Mouse (Mus musculus) intestine, postnatal 0 days (tissue): ENCODE results near the gene Rasa2. TPM values are rescaled to one million over a fixed set of nuclear protein-coding genes. Genes with fewer than 3 reads are reported as not detected.

Experiments used
- ATAC-seq: fragments of 200-750 bp; cut with Nextera tagmentation; 2 replicates; pipeline ENCODE4 v1.8.0; 2017; ENCODE audit warnings: mild to moderate bottlenecking, moderate TSS enrichment, moderate library complexity
- H3K27ac ChIP-seq: fragments of 300-500 bp; sonication (generic); 2 replicates; pipeline ENCODE4 v1.5.1; 2014; ENCODE audit warnings: mild to moderate bottlenecking, low read depth, low read length, moderate library complexity
- H3K27me3 ChIP-seq: fragments of 300-500 bp; sonication (generic); replicated peaks from 2 replicates; pipeline ENCODE4 v1.6.1; 2014; ENCODE audit warnings: low read length, mixed read lengths; ENCODE audit not compliant: control insufficient read depth, insufficient read depth
- H3K36me3 ChIP-seq: fragments of 300-500 bp; sonication (generic); 2 replicates; pipeline ENCODE4 v1.6.1; 2014; ENCODE audit warnings: mild to moderate bottlenecking, moderate library complexity; ENCODE audit not compliant: control insufficient read depth, insufficient read depth
- H3K4me1 ChIP-seq: fragments of 300-500 bp; sonication (generic); replicated peaks from 2 replicates; pipeline ENCODE4 v1.6.1; 2014; ENCODE audit warnings: antibody characterized with exemption, low read length, mixed read lengths; ENCODE audit not compliant: control insufficient read depth, insufficient read depth
- H3K4me2 ChIP-seq: fragments of 300-500 bp; sonication (generic); replicated peaks from 2 replicates; pipeline ENCODE4 v1.6.1; 2014; ENCODE audit warnings: low read depth, mild to moderate bottlenecking, moderate library complexity
- H3K4me3 ChIP-seq: fragments of 300-500 bp; sonication (generic); 2 replicates; pipeline ENCODE4 v1.5.1; 2014; ENCODE audit warnings: low read depth, low read length
- H3K9ac ChIP-seq: fragments of 300-500 bp; sonication (generic); 2 replicates; pipeline ENCODE4 v1.6.1; 2014; ENCODE audit warnings: mild to moderate bottlenecking, low read depth, low read length
- H3K9me3 ChIP-seq: fragments of 300-500 bp; sonication (generic); 2 replicates; pipeline ENCODE4 v1.6.1; 2016; ENCODE audit warnings: mixed run types; ENCODE audit not compliant: control insufficient read depth
- CTCF ChIP-seq: sonication (generic); IDR thresholded peaks from 2 replicates; pipeline ENCODE4 v1.5.1; 2016; ENCODE audit warnings: low read depth, mild to moderate bottlenecking, control low read depth, antibody characterized with exemption, moderate library complexity
- WGBS: fragments of 180-500 bp; shearing (Covaris S2); extraction: QIAGEN DNeasy Blood & Tissue Kit; methylation state at CpG from one replicate; pipeline ENCODE4 v1.1.7; 2014; 5-methylcytosine and 5-hydroxymethylcytosine counted together
- polyA plus RNA-seq: library from polyadenylated mRNA; unstranded; fragments of >200 nt; fragmentation: Nextera tagmentation; extraction: Ambion mirVana; gene quantifications from 2 replicates; pipeline ENCODE4 v1.2.1, GENCODE M21; 2015

Gene Rasa2
- polyA plus RNA-seq, 1 experiment from 2014 or later = 16.2 TPM

DNA sequence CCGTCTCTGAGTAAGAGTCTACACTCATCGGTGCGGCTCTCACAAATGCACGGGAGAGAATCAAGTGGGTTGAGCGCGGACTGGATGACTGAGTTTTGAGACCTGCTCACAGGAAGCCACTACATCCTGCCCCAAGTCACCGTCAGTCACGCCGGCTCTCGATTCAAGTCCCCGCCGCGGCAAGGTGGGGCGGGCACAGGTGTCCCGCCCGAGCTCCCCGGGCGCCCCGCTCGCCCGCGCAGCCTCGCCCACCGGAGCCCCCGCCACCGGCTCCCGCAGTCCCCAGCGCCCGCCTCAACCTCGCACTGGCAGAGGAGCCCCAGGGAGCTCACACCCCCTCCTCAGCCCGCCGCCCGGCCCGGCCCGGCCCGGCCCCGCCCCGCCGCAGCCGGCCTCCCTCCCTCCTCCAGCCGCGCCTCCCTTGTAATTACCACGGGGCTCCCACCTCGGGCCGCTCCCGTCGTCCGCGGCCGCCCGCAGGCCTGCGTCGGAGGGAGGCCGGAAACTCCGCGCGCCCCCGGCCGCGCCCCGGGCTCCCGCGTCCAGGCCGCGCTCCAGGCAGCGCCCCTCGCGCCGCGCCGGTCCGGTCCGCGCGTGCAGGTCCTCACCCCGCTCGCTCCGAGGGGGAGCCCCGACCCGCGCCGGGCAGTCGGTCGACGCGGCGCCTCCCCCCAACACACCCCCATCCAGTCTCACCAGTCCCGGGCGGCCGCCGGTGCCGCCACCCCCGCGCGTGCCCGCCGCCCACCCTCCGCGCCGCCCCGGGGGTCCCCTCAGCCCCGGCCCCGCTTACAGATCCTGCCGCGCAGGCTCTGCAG is 637 bp downstream of the Rasa2 start:
- ATAC-seq = peak; percentile 79
- no peak for TF ChIP-seq CTCF
- no peaks in the 10 kb centered on the region for H3K36me3 ChIP-seq

GRCm38 (mm10) chr9:96629151-96629550 is 2.3 kb downstream of the Rasa2 start:
- Histone ChIP-seq H3K4me1 (0 out of 2 replicates have a peak, but pooled peaks cover 3% of the 10 kb centered on the region), H3K4me3 (no peak overlapping the region), H3K9me3 (no peaks in the 10 kb centered on the region), H3K4me2 (no peak overlapping the region), H3K27me3 (no peaks in the 10 kb centered on the region), H3K27ac (no peak overlapping the region), H3K9ac (no peak overlapping the region), H3K36me3 (no peaks in the 10 kb centered on the region)
- TF ChIP-seq CTCF = no peak
- ATAC-seq = no peak
- whole genome bisulfite sequencing = 58% methylated on average over 4 of the region's 4 CpGs

More for the DNA sequence above, 637 bp downstream of the Rasa2 start:
- Histone ChIP-seq H3K4me3 (peak overlapping the region; percentile 93), H3K9me3 (no peaks in the 10 kb centered on the region), H3K4me1 (0 out of 2 replicates have a peak, but pooled peaks cover 3% of the 10 kb centered on the region), H3K27me3 (no peaks in the 10 kb centered on the region), H3K27ac (peak overlapping the region; percentile 99), H3K4me2 (peak overlapping the region; percentile 89), H3K9ac (peak overlapping the region; percentile 99)
- WGBS = under 1% methylated on average over 51 of the region's 105 CpGs

- H3K36me3 ChIP-seq = no peaks in the 10 kb centered on the region; the same call in 1 of the 2 replicates
- H3K9me3 ChIP-seq = no peaks in the 10 kb centered on the region
- H3K4me3 ChIP-seq = no peak overlapping the region
- H3K4me2 ChIP-seq = no peak overlapping the region
- TF ChIP-seq CTCF = no peak
- H3K9ac ChIP-seq = no peak overlapping the region
- 0 out of 2 replicates have a peak, but pooled peaks cover 3% of the 10 kb centered on the region for H3K4me1 ChIP-seq
- WGBS = 25% methylated on average over 5 of the region's 5 CpGs
- H3K27me3 ChIP-seq = no peaks in the 10 kb centered on the region
- H3K27ac ChIP-seq = no peak overlapping the region
- ATAC-seq = no peak
Observed at GRCm38 (mm10) chr9:96627557-96628085, 3.8 kb downstream of the Rasa2 start.

DNA sequence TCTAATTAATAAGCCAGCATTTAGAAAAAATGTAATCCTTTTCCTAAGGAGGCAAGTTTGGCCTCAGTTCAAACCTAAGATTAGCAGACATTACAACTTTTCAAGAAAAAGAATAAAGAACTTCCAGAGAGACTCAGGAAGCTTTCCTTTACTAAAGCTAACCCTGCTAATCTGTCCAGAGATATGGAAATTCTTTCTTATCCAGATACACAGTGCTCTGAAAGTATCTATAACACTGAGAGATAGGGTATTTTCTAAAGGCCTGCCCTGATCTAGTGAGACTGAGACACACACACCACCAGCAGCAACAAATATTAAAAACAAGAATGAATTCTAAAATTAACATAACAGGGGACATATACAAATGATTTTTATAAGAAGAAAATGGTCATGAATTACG is 4.4 kb downstream of the Rasa2 start:
- no peak overlapping the region for H3K4me2 ChIP-seq
- no peak overlapping the region for H3K9ac ChIP-seq
- no peak overlapping the region for H3K27ac ChIP-seq
- H3K27me3 ChIP-seq = no peaks in the 10 kb centered on the region
- no peaks in the 10 kb centered on the region for H3K9me3 ChIP-seq
- no peak for TF ChIP-seq CTCF
- 0 out of 2 replicates have a peak, but pooled peaks cover 3% of the 10 kb centered on the region for H3K4me1 ChIP-seq
- H3K36me3 ChIP-seq = no peaks in the 10 kb centered on the region; the same call in 1 of the 2 replicates
- ATAC-seq = no peak
- no peak overlapping the region for H3K4me3 ChIP-seq
- 69% methylated on average over 1 of the region's 1 CpGs for WGBS

GRCm38 (mm10) chr9:96618448-96619176 is 12.8 kb downstream of the Rasa2 start:
- Histone ChIP-seq H3K9me3 (no peaks in the 10 kb centered on the region), H3K27ac (no peak overlapping the region), H3K36me3 (no peaks in the 10 kb centered on the region; the same call in 1 of the 2 replicates), H3K9ac (no peak overlapping the region), H3K4me3 (no peak overlapping the region), H3K4me1 (no peaks in the 10 kb centered on the region), H3K4me2 (no peak overlapping the region), H3K27me3 (no peaks in the 10 kb centered on the region)
- WGBS = 55% methylated on average over 4 of the region's 4 CpGs
- no peak for TF ChIP-seq CTCF
- ATAC-seq = no peak

- Histone ChIP-seq H3K4me1 (0 out of 2 replicates have a peak, but pooled peaks cover 7% of the 10 kb centered on the region), H3K27ac (no peak overlapping the region), H3K9ac (no peak overlapping the region), H3K4me3 (no peak overlapping the region), H3K9me3 (no peaks in the 10 kb centered on the region), H3K36me3 (peaks cover 18% of the 10 kb centered on the region), H3K27me3 (no peaks in the 10 kb centered on the region), H3K4me2 (no peak overlapping the region)
- 83% methylated on average over 3 of the region's 3 CpGs for WGBS
- no peak for ATAC-seq
- no peak for TF ChIP-seq CTCF
Observed at GRCm38 (mm10) chr9:96612297-96612696, 19.1 kb downstream of the Rasa2 start.
